Mouse (Mus musculus) lung, adult 2 months (tissue): ENCODE data around the gene Trim56.

ENCODE experiments used
- CTCF ChIP-seq: fragments of 200-500 bp; IDR thresholded peaks from 2 replicates; pipeline ENCODE4 v1.5.1; 2011; ENCODE audit warnings: mild to moderate bottlenecking, low read length, control low read depth; ENCODE audit not compliant: insufficient read depth
- POLR2A ChIP-seq: fragments of 200-500 bp; IDR thresholded peaks from 2 replicates; pipeline ENCODE4 v1.6.1; 2011; ENCODE audit warnings: low read depth, mild to moderate bottlenecking, control low read depth, low read length, borderline replicate concordance; ENCODE audit errors: extremely low read depth

DNA sequence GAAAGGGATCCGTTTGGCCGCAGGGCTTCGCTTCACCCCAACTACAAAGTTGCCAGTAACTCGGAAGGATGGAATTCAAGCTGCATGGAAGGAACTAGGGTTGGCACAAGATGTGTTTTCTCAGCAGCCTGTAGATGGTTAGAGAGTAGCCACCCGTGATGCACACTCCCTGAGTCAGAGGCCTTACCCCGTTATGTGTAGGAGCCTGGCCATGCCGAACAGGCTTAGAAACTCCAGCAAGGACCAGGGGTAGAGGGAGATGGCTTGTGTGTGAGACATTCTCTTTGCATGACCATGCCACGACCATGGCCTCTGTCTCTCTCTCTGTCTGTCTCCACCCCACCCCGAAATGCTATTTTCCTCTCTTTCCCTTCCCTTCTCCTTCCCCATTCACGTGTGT is 13.9 kb downstream of the Trim56 start:
- TF ChIP-seq POLR2A (no peak), CTCF (no peak)
